Mouse (Mus musculus) MEL (cell line): Measurements from ENCODE around the gene Ncf1. TPM values are rescaled to one million over a fixed set of nuclear protein-coding genes. Genes with fewer than 3 reads are reported as not detected.

Experiments
- DNase-seq: peaks from one replicate; pipeline ENCODE4 v3.0.0; 2011; ENCODE audit warnings: low read depth, low spot score
- H3K27ac ChIP-seq: 2 replicates; pipeline ENCODE4 v1.5.1; 2012; ENCODE audit warnings: low read depth, mild to moderate bottlenecking, control low read depth, low read length, moderate library complexity; ENCODE audit not compliant: control insufficient read depth
- H3K27me3 ChIP-seq, 2 experiments: fragments of 150-350 bp in 1 of 2; sonication (generic) in 1 of 2; 2 replicates each; pipeline ENCODE4 v1.6.1; 2012; ENCODE audit warnings: low read length in 2 of 2, mild to moderate bottlenecking in 2 of 2, improper control_type of control experiment in 1 of 2, moderate library complexity in 1 of 2; ENCODE audit not compliant: insufficient read depth in 2 of 2, control insufficient read depth in 1 of 2
- H3K36me3 ChIP-seq, 2 experiments: 2 replicates each; pipeline ENCODE4 v1.6.1; 2012 to 2014; ENCODE audit warnings: low read length in 2 of 2, improper control_type of control experiment in 1 of 2, inconsistent platforms in 1 of 2, mild to moderate bottlenecking in 1 of 2; ENCODE audit not compliant: insufficient read depth in 2 of 2, control insufficient read depth in 1 of 2
- H3K4me1 ChIP-seq, 2 experiments: fragments of 150-350 bp in 1 of 2; sonication (generic) in 1 of 2; 2 replicates each; pipeline ENCODE4 v1.6.1; 2012; ENCODE audit warnings: low read length in 2 of 2, improper control_type of control experiment in 1 of 2, mild to moderate bottlenecking in 1 of 2; ENCODE audit not compliant: insufficient read depth in 2 of 2, control insufficient read depth in 1 of 2
- H3K4me3 ChIP-seq, 2 experiments: fragments of 150-350 bp in 1 of 2; sonication (generic) in 1 of 2; 2 replicates each; pipeline ENCODE4 v1.5.1; 2012; ENCODE audit warnings: low read depth in 2 of 2, low read length in 2 of 2, mild to moderate bottlenecking in 2 of 2, moderate library complexity in 2 of 2, control low read depth in 1 of 2, improper control_type of control experiment in 1 of 2; ENCODE audit not compliant: control insufficient read depth in 1 of 2, insufficient read depth in 1 of 2
- H3K79me2 ChIP-seq: 2 replicates; pipeline ENCODE4 v1.6.1; 2012; ENCODE audit warnings: mild to moderate bottlenecking, low read length, moderate library complexity; ENCODE audit not compliant: control insufficient read depth, poor library complexity, insufficient read depth
- H3K9ac ChIP-seq: 2 replicates; pipeline ENCODE4 v1.6.1; 2012; ENCODE audit warnings: low read depth, mild to moderate bottlenecking, control low read depth, low read length, moderate library complexity; ENCODE audit not compliant: control insufficient read depth, poor library complexity, severe bottlenecking
- H3K9me3 ChIP-seq: fragments of 150-350 bp; sonication (generic); replicated peaks from 2 replicates; pipeline ENCODE4 v1.6.1; 2012; ENCODE audit warnings: mild to moderate bottlenecking, low read length, improper control_type of control experiment, moderate library complexity; ENCODE audit not compliant: insufficient read depth
- BHLHE40 ChIP-seq: IDR thresholded peaks from 2 replicates; pipeline ENCODE4 v1.6.1; 2012; ENCODE audit warnings: low read depth, mild to moderate bottlenecking, inconsistent platforms, low read length, improper control_type of control experiment, borderline replicate concordance
- CHD1 ChIP-seq: IDR thresholded peaks from 2 replicates; pipeline ENCODE4 v1.6.1; 2012; ENCODE audit warnings: low read depth, mild to moderate bottlenecking, inconsistent platforms, low read length, improper control_type of control experiment
- CHD2 ChIP-seq: IDR thresholded peaks from 2 replicates; pipeline ENCODE4 v1.6.1; 2011; ENCODE audit warnings: low read length, improper control_type of control experiment
- CTCF ChIP-seq, 3 experiments: IDR thresholded peaks in 2 of 3; conservative IDR thresholded peaks in 1 of 3; 2 replicates each; pipeline ENCODE4 v1.5.1; 2011 to 2012; ENCODE audit warnings: low read length in 3 of 3, low read depth in 2 of 3, mild to moderate bottlenecking in 2 of 3, improper control_type of control experiment in 1 of 3, inconsistent platforms in 1 of 3, mixed read lengths in 1 of 3, moderate library complexity in 1 of 3; ENCODE audit not compliant: control insufficient read depth in 1 of 3, insufficient read depth in 1 of 3, poor library complexity in 1 of 3, severe bottlenecking in 1 of 3
- E2F4 ChIP-seq: IDR thresholded peaks from 2 replicates; pipeline ENCODE4 v1.6.1; 2011; ENCODE audit warnings: low read depth, low read length, improper control_type of control experiment, borderline replicate concordance
- EP300 ChIP-seq, 2 experiments: IDR thresholded peaks; 2 replicates each; pipeline ENCODE4 v1.6.1; 2011; ENCODE audit warnings: improper control_type of control experiment in 2 of 2, low read length in 2 of 2, low read depth in 1 of 2, mild to moderate bottlenecking in 1 of 2
- GABPA ChIP-seq: IDR thresholded peaks from 2 replicates; pipeline ENCODE4 v1.6.1; 2012; ENCODE audit warnings: low read depth, mild to moderate bottlenecking, inconsistent platforms, low read length, improper control_type of control experiment, moderate library complexity
- GATA1 ChIP-seq: IDR thresholded peaks from 2 replicates; pipeline ENCODE4 v1.6.1; 2011; ENCODE audit warnings: low read depth, low read length, improper control_type of control experiment
- JUND ChIP-seq: IDR thresholded peaks from 2 replicates; pipeline ENCODE4 v1.6.1; 2011; ENCODE audit warnings: low read depth, mild to moderate bottlenecking, improper control_type of control experiment, low read length
- MAFK ChIP-seq: IDR thresholded peaks from 2 replicates; pipeline ENCODE4 v1.6.1; 2011; ENCODE audit warnings: low read depth, mild to moderate bottlenecking, low read length, improper control_type of control experiment, borderline replicate concordance
- MAX ChIP-seq: IDR thresholded peaks from 2 replicates; pipeline ENCODE4 v1.6.1; 2011; ENCODE audit warnings: low read length, improper control_type of control experiment
- MAZ ChIP-seq: IDR thresholded peaks from 2 replicates; pipeline ENCODE4 v1.6.1; 2012; ENCODE audit warnings: low read depth, mild to moderate bottlenecking, inconsistent platforms, low read length, improper control_type of control experiment
- MEF2A ChIP-seq: IDR thresholded peaks from 2 replicates; pipeline ENCODE4 v1.6.1; 2014; ENCODE audit warnings: low read depth, mild to moderate bottlenecking, inconsistent platforms, low read length, improper control_type of control experiment; ENCODE audit not compliant: poor library complexity, insufficient replicate concordance, severe bottlenecking; ENCODE audit errors: extremely low read depth
- MXI1 ChIP-seq: IDR thresholded peaks from 2 replicates; pipeline ENCODE4 v1.6.1; 2011; ENCODE audit warnings: mild to moderate bottlenecking, low read depth, low read length, improper control_type of control experiment
- NELFE ChIP-seq: IDR thresholded peaks from 2 replicates; pipeline ENCODE4 v1.6.1; 2011; ENCODE audit warnings: low read depth, low read length, improper control_type of control experiment
- NRF1 ChIP-seq: IDR thresholded peaks from 2 replicates; pipeline ENCODE4 v1.6.1; 2014; ENCODE audit warnings: low read depth, mild to moderate bottlenecking, inconsistent platforms, low read length, improper control_type of control experiment, moderate library complexity; ENCODE audit not compliant: poor library complexity, insufficient read depth, severe bottlenecking
- POLR2A ChIP-seq, 2 experiments: IDR thresholded peaks; 2 replicates each; pipeline ENCODE4 v1.6.1; 2011 to 2012; ENCODE audit warnings: low read length in 2 of 2, mild to moderate bottlenecking in 2 of 2, control low read depth in 1 of 2, improper control_type of control experiment in 1 of 2, low read depth in 1 of 2, moderate library complexity in 1 of 2; ENCODE audit not compliant: control insufficient read depth in 1 of 2, insufficient read depth in 1 of 2, poor library complexity in 1 of 2
- RAD21 ChIP-seq: IDR thresholded peaks from 2 replicates; pipeline ENCODE4 v1.6.1; 2011; ENCODE audit warnings: mild to moderate bottlenecking, low read depth, low read length, improper control_type of control experiment
- RCOR1 ChIP-seq: IDR thresholded peaks from 2 replicates; pipeline ENCODE4 v1.6.1; 2012; ENCODE audit warnings: low read depth, mild to moderate bottlenecking, inconsistent platforms, low read length, improper control_type of control experiment
- SIN3A ChIP-seq: IDR thresholded peaks from 2 replicates; pipeline ENCODE4 v1.6.1; 2012; ENCODE audit warnings: low read length, improper control_type of control experiment, inconsistent platforms
- SMC3 ChIP-seq: IDR thresholded peaks from 2 replicates; pipeline ENCODE4 v1.6.1; 2011; ENCODE audit warnings: low read depth, low read length, improper control_type of control experiment
- TAL1 ChIP-seq: IDR thresholded peaks from 2 replicates; pipeline ENCODE4 v1.6.1; 2012; ENCODE audit warnings: mild to moderate bottlenecking, inconsistent platforms, low read length, moderate library complexity, mixed read lengths
- TBP ChIP-seq: IDR thresholded peaks from 2 replicates; pipeline ENCODE4 v1.8.0; 2011; ENCODE audit warnings: low read depth, low read length, improper control_type of control experiment
- TCF12 ChIP-seq: IDR thresholded peaks from 2 replicates; pipeline ENCODE4 v1.6.1; 2014; ENCODE audit warnings: low read depth, mild to moderate bottlenecking, inconsistent platforms, low read length, improper control_type of control experiment, moderate library complexity
- USF2 ChIP-seq, 2 experiments: IDR thresholded peaks; 2 replicates each; pipeline ENCODE4 v1.6.1; 2011 to 2012; ENCODE audit warnings: improper control_type of control experiment in 2 of 2, low read length in 2 of 2, borderline replicate concordance in 1 of 2, inconsistent platforms in 1 of 2, low read depth in 1 of 2, mild to moderate bottlenecking in 1 of 2; ENCODE audit not compliant: insufficient read depth in 1 of 2
- ZKSCAN1 ChIP-seq: IDR thresholded peaks from 2 replicates; pipeline ENCODE4 v1.6.1; 2012; ENCODE audit warnings: low read depth, mild to moderate bottlenecking, inconsistent platforms, low read length, improper control_type of control experiment, moderate library complexity
- ZMIZ1 ChIP-seq: IDR thresholded peaks from 2 replicates; pipeline ENCODE4 v1.6.1; 2012; ENCODE audit warnings: low read depth, mild to moderate bottlenecking, inconsistent platforms, low read length, improper control_type of control experiment, moderate library complexity
- polyA plus RNA-seq, 2 experiments: library from polyadenylated mRNA; stranded (reverse) in 1 of 2; unstranded in 1 of 2; fragments of >175 nt in 1 of 2; fragments of >200 nt in 1 of 2; gene quantifications; 2 replicates each; pipeline versions ENCODE4 v1.2.1 to v1.2.4; 2012; ENCODE audit warnings: low replicate concordance in 2 of 2, low read depth in 1 of 2; ENCODE audit not compliant: insufficient read length in 2 of 2, insufficient read depth in 1 of 2, missing spikeins in 1 of 2
- total RNA-seq: library from RNA; depleted of rRNA; stranded (reverse); fragments of 300-350 nt; gene quantifications from 2 replicates; pipeline ENCODE4 v1.2.3, GENCODE M21; 2012

The Ncf1 gene
- total and polyA plus RNA-seq, 3 experiments = 0.58 to 3.3 TPM; not detected in 1

GRCm38 (mm10) chr5:134176169-134176881 lies 53.1 kb downstream of the Ncf1 start, which contains the start of gene Rcc1l (continued):
- TF ChIP-seq MAZ (no peak), SIN3A (peak; percentile 99), MAX (peak; percentile 88), E2F4 (no peak), NELFE (peak; percentile 55), ZMIZ1 (no peak), TAL1 (no peak), RCOR1 (peak; percentile 98)
- TF ChIP-seq, all 39 proteins: peak for 17

- Histone ChIP-seq H3K9me3 (no peaks in the 10 kb centered on the region), H3K36me3 (peaks cover 2 to 14% of the 10 kb centered on the region in 2 experiments), H3K9ac (peak overlapping the region; percentile 94), H3K4me3 (peak overlapping the region; percentile 93 to 97), H3K27ac (peak overlapping the region; percentile 80), H3K4me1 (peaks cover 0 to 6% of the 10 kb centered on the region in 2 experiments; a peak in 2 of 4 replicates), H3K79me2 (peaks cover 27% of the 10 kb centered on the region), H3K27me3 (no peaks in the 10 kb centered on the region)
- TF ChIP-seq NRF1 (no peak), TBP (peak; percentile 92)
- peak; percentile 65 for DNase-seq
Measured at GRCm38 (mm10) chr5:134175696-134176095, 53.7 kb downstream of the Ncf1 start.

- H3K27ac ChIP-seq = no peak overlapping the region
- no peak overlapping the region for H3K4me3 ChIP-seq
- peaks cover 0 to 6% of the 10 kb centered on the region in 2 experiments; a peak in 2 of 4 replicates for H3K4me1 ChIP-seq
- peaks cover 4 to 14% of the 10 kb centered on the region in 2 experiments for H3K36me3 ChIP-seq
- no peak overlapping the region for H3K9ac ChIP-seq
- H3K27me3 ChIP-seq = no peaks in the 10 kb centered on the region
- DNase-seq = peak; percentile 80
- H3K9me3 ChIP-seq = no peaks in the 10 kb centered on the region
- H3K79me2 ChIP-seq = peaks cover 27% of the 10 kb centered on the region
- TF ChIP-seq CTCF (IDR thresholded peaks at IDR 0.05 in 2 of 3, conservative IDR thresholded peaks at IDR 0.05 in 1 of 3; ENCODE audit: control insufficient read depth in 1 of 3, insufficient read depth in 1 of 3, low read depth in 2 of 3, low read length in 3 of 3, poor library complexity in 1 of 3, severe bottlenecking in 1 of 3) (peak; percentile 87 to 97 (median 92)), NRF1 (no peak), SIN3A (peak; percentile 41; the same call in 1 of the 2 replicates), GABPA (no peak), JUND (no peak), SMC3 (peak; percentile 51), E2F4 (no peak), USF2 (IDR thresholded peaks at IDR 0.05; ENCODE audit: borderline replicate concordance in 1 of 2, insufficient read depth in 1 of 2, low read depth in 1 of 2, low read length in 2 of 2) (no peak), POLR2A (IDR thresholded peaks at IDR 0.05; ENCODE audit: control insufficient read depth in 1 of 2, insufficient read depth in 1 of 2, low read depth in 1 of 2, low read length in 2 of 2, poor library complexity in 1 of 2) (no peak), RAD21 (peak; percentile 33), BHLHE40 (no peak), MAZ (no peak), GATA1 (no peak), MEF2A (no peak), MXI1 (peak; percentile 59), ZKSCAN1 (no peak), EP300 (IDR thresholded peaks at IDR 0.05; ENCODE audit: low read depth in 1 of 2, low read length in 2 of 2) (no peak), NELFE (no peak), TAL1 (no peak), CHD1 (no peak), CHD2 (no peak), TCF12 (no peak), MAFK (no peak)
Measured at GRCm38 (mm10) chr5:134173206-134173605, 56.2 kb downstream of the Ncf1 start.
